Mouse (Mus musculus) retina, adult 2 months (tissue): Measurements from ENCODE around the gene Pex16.
"Not testable (repeated sequence)": the region's sequence is repeated elsewhere in the genome, so short reads cannot be mapped to it uniquely, and the experiment has no call there.

Experiments
- DNase-seq: peaks from one replicate; pipeline ENCODE4 v3.0.0-alpha.2; 2012; ENCODE audit warnings: low read depth, low spot score

Pex16 gene

GRCm38 (mm10) chr2:92388081-92388517 lies 13.6 kb downstream of the Pex16 start:
- no peak for DNase-seq

GRCm38 (mm10) chr2:92388891-92389641 lies 14.6 kb downstream of the Pex16 start:
- DNase-seq, result peak; percentile 74

DNA sequence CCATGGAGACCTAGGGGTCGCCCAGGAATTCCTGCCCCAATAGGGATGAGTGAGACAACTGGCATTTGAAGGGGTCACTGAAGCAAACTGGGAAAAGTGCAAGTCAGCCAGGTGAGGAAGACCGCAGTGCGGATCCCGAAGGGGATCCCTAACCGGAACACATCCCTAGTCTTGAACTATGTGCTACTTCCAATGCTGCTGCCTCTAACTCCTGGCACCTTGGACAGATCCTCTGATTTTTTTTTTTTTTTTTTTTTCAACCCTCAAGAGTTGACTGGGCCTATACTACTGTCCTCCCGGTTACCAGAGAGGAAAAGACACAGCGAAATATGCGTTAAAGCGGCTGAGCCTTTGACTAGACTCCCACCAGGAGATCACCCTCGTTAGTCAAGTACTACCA lies 15.2 kb downstream of the Pex16 start:
- DNase-seq, result no peak

DNA sequence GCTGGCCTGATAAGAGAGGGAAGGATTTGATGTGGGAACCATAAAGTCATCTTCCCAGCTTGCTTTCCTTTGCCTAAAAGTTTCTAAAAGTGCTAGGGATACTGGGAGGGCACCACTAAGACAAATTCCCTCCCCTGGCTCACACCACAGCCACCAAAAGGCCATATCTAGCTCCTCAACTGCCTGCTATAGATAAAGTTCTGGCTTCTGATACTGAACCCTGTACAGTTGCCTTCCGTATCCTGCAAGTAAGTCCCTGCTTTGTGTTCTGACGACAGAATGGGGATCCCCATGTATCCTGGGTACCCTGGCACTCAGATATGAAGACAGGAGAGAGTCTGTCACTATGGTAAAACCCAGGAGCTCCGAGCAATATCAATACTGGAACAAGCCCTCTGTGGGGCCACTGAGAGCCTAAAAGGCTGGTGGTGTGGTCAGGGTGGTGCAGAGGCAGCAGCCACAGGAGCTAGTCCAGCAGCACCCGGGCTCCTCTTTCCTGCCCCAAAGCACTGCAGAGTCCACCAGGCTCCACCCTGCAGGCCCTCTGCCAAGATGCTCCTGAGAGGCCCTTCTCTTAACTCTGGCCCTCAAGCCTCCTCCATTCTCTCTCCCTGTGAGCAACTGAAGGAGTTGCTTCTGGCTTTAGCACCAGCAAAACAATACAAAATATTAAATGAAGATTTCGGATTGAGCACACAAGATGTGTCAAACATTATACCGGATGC lies 15.9 kb downstream of the Pex16 start:
- no peak for DNase-seq

GRCm38 (mm10) chr2:92391116-92391515 lies 16.6 kb downstream of the Pex16 start:
- no peak for DNase-seq

- DNase-seq, result no peak
Measured at GRCm38 (mm10) chr2:92391703-92392317, 17.3 kb downstream of the Pex16 start.

GRCm38 (mm10) chr2:92392318-92393264 lies 18.1 kb downstream of the Pex16 start:
- DNase-seq, result no peak

DNA sequence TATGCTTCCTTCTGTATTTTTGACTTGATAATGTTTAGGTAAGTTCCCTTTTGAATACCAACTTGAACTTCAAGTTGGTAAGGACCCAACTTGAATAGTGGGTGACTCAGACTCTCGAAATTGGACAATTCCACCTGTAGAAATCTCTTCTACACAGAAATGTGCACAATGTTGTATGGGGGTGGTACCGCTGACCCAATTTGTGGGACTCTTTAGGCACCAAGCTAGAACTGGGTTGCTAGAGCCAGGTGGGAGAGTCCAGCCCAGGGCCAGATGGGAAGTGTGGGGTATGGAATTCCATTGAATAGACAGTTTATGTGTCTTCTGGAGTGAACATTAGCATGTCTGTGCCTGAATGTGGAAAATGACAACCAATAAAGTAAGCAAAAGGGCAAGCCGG lies 21.1 kb downstream of the Pex16 start:
- no peak for DNase-seq

DNA sequence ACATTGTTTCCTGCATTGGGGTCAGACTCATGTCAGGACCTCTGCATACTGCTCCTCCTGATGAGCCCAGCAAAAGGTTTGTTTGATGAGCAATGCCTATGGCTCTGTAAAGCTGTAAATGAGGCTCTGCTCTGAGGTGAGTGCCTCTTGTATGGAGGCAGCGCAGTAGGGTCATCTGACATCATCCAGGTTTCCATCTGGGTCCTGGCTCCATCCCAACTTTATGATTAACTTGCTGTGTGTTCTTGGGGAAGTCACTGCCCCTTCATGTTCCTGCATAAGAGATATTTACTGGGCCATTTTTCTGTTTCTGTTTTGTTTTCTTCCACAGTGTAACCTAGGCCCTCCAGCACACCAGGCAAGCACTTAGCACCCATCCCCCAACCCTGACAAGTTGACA lies 23.0 kb downstream of the Pex16 start:
- DNase-seq, result no peak

DNA sequence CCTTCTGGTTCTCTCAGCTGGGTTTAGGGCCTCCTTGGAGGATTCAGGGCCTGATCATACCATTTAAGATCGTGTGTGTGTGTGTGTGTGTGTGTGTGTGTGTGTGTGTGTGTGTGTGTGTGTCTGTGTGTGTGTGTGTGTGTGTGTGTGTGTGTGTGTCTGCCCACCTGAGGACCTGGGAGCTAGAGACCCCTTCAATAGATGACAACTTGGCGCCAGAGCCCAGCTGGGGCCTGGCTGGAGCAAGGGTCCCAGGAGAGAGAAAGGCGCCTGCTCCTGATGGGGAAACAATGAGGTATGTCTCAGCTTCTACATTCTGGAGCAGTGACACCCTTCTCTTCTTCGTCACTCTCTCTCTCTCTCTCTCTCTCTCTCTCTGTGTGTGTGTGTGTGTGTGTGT lies 25.4 kb downstream of the Pex16 start:
- not testable (repeated sequence) for DNase-seq

GRCm38 (mm10) chr2:92400682-92401081 lies 26.2 kb downstream of the Pex16 start:
- DNase-seq, result no peak

- DNase-seq, result no peak
Measured at GRCm38 (mm10) chr2:92401091-92401561, 26.6 kb downstream of the Pex16 start, which contains the start of gene Mapk8ip1. Mapk8ip1 (minus strand) TSS chr2:92401263.

GRCm38 (mm10) chr2:92402591-92403326 lies 28.3 kb downstream of the Pex16 start:
- DNase-seq, result no peak

DNA sequence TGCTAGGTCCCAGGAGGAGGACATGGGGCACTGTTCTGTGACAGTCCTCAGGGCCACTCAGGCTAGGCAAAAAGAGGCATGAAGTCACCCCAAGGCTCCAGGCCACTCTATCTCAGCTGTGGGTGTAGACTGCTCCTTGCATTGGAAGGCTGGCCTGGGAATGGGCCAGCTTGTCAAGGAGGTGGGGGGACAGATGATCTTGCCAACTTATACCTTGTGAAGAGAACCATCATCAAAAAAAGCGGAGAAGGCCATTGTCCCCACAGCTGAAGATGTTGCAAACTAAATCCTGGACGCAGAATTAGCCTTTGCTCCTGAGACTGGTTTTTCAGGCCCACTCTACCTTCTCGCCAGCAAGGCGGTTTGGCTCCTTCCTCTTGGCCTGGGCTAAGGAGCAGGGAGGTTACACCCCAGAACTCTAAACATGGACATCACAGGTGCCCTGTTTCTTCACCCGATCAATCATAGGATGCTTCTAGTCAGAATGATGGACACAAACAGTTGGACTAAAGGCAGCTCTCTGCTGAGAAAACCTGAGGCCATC lies 29.4 kb downstream of the Pex16 start:
- DNase-seq, result no peak

DNA sequence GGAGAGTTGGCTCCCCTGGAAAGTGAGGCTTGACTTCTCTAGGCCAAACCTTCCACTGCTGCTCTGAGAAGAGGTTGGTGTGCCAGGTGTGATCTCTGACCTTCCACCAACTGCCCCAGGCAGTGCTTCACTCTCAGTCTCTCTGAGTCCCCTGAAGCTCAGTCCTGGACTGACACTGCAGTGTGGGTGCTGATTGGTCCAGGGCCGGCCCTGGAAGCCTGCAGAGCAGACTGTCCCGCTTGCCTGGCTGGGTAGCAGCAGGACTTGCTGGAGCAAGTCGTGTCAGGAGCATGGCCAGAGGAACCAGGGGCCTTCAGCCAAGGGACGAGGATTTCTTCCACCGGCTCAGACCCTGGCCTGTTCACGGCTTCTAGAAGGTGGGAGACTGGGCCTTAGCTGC lies 30.3 kb downstream of the Pex16 start:
- DNase-seq, result no peak

DNA sequence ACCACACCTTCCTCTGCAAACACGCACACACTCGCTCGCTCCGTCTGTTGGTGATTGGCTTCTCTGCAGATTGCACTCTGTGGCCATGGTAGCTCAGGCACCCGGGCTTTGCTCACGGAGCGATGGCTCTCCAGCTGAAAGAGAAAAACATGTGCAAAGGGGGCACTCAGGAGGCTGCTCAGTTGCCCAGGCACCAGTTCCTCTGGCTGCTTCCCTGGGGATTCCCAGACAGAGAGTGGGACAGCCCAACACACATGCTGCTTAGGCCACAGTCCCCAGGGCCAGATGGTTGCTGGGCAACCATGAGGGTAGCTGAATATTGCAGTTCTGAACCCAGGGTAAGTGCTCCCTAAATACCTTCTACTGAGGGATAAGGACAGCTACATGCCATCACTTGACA lies 31.2 kb downstream of the Pex16 start:
- no peak for DNase-seq

DNA sequence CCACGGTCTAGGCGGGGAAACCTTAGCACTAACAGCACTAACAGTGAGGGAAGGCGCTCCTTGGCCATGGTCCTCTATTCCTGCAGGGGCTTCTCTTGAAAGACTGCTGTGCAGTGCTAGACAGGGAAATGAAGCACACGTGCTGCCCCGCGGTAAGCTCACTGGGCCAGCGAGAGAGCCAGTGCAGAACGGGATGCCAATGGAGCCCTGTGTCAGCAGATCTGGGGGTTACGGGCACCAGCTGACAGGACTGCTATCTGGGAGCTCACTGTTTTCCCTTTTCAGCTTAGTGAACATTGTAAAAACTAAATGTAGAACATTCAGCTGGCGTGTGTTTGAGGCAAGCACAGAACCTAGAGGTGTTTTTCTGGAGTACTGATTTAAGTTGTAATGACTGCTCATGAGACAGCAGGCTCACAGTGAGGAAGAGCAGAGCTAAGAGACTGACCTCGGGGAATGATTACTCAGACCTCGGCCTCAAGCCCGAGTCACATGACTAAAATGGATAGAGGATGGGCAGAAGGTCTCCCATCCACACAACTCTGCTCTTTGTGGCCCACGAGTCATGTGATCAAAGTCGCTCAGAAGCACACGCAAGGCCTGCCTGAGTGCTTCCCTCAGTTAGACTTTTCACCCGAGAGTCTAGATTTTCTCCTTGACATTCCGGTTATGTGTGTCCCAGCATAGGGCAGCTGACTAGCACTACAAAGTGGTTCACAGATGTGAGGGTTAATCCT lies 34.0 kb downstream of the Pex16 start:
- DNase-seq, result no peak

DNA sequence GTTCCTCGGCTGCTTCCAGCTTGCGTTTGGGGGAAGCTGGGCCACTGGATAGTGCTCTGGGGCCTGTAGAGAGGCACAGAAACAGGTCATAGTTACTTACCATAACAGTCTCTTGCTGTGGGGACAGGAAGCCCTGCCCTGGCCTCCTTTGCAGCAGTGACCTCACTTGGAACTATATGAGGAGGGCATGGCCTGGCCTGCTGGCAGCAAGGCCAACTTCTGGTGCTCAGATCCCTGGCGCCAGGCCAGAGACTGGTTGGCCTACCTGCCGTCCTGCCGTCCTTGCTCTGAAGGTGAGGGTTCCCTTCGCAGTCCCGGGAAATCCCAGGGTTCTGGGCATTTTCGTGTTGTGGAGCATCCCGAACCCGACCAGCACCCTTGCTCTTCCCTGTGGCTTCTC lies 37.2 kb downstream of the Pex16 start:
- DNase-seq, result no peak

DNA sequence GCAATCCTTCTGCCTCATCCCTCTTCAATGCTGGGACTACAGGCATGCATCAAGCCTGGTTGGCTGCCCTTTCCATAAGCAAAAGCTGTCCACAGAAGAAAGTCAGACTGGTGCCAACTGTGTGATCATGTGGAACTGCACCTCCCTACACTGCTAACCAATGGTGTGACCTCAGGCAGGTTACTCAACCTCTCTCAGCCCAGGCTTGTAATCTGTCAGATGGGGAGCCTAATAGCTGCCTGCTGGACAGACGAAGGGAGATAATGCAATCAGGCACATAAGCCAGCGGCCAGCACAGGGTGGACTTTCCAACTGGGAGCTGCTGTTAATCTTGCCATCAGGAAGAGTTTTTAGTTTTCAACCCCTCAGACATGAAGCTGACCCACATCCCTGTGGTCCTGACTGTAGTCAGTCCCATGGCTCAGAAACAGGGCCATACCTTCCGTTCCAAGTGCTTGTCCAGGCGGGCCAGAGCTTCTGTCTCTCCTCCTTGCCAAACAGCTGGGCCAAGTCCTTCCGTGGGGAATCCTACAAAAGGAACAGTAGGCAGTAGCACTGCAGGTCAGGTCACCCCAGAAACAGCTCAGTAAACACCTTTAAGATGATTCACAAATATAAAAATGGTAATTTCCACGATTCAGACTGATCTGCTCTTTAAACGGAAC lies 47.4 kb downstream of the Pex16 start:
- no peak for DNase-seq
